Mouse (Mus musculus): Measurements from ENCODE around the gene Gipc3.

Gene Gipc3

DNA sequence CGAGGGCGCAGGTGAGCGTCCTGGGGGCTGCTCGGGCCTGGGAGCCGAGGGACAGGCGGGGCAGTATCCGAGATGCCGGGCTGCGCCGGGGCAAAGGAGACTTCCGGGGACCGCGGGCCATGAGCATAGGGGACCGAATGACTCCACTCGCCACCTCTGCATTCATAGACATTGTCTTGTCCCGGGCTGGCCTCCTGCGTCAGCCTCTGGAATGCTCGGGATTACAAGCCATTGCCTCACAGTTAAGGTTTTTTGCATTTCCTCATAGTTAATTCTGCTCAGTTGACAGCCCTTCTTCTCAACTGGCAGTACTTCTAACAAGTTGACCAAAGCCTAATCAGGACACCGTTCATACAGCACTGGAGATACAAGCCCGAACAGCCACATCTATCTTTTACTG is 21.6 kb downstream of the Gipc3 start:
- DNase-seq (ENCODE audit: inconsistent ontology term): no peak

DNA sequence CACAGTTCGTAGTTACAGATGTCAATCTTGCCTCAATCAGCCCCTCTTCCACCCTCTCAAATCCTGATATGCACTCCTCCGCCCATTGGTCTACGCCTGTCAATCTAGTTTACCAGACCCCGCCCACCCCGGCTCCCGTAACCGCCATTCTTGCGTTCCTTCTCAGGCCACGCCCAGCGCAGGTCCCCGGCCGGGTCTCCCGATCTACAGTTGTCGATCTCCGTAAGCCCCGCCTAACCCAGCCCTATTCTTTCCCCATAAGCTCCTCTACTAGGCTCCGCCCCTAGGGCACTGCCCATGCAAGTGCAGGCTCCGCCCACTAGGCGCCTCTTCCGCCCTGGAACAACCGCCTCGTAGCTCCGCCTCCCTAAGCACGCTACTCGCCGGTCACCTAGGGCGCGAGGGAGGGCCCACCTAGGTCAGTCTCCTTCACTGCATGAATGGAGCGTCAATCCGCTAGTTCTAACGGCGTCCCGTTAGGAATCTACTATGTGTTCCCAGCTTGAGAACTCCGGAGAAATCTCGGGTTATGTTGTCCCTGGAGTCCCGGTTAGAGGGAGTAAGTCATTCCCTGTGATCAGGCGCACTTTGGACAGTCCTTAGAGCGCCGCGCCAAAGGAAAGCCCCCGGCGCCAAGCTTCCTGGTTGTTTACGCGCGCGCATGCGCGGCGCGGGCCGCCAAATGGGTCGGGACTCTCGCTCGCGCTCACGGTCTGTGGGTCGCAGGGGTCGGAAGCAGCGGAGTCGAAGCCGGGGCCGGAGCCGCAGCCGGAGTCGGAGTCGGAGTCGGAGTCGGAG is 22.3 kb downstream of the Gipc3 start, which contains the start of gene Cactin:
Cactin (plus strand) TSS at position 554 of the 798 bp plus-strand sequence.
- DNase-seq (ENCODE audit: inconsistent ontology term): peak; percentile 100

DNA sequence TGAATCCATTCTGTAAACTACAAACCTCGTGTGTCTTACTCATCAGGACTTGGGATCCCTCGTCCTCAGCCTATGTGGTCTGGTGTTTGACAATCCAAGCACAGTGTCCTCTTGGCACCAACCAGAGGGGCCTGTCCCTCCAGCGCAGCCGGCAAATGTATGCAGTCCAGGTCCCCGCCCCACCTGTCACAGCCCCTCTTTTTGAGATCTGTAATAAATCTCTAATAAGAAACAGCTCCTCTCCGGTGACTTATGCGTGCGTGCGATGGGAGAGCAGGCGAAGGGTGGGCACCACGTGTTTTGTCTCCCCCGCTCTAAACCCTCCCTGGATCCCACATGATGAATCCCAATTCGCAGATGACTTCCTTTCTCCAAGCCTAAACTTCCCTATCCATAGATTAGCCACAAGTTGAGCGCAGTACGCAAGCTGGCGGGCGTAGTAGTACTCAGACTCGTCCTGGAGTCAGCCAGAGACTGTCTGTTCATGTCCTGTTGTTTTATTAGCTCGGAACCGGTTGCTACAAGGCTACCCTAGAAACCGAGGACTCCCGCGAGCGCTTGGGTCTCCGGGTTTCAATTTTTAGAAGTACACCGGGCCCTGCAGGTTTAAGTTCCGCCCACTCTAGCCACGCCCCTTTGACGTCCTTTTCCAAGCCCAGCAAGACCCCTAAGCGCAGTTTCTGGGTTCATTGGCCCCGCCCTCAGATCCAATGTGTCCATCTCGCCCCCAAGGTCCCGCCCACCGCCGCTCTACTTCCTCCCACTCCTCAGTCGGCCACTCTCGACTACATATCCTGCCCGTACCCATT is 23.1 kb downstream of the Gipc3 start:
- no peak for DNase-seq (ENCODE audit: inconsistent ontology term)

DNA sequence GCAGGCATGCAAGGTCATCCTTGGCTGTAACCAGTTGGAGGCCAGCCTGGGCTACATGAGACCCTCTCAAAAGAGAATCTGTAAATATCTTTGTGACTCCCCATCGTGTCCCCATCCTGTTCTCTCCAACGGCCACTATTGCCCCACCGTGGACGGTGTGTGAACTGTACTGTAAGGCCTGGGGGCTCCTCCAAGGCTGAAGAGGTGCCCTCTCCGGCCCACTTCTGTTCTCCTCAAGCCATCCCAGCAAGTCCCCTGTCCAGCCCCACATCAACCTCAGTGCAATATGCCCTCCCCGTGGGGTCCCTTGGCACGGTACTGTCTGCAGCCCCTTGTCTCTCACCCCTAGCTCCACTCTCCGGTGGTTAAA is 23.8 kb downstream of the Gipc3 start:
- DNase-seq (ENCODE audit: inconsistent ontology term): no peak

DNA sequence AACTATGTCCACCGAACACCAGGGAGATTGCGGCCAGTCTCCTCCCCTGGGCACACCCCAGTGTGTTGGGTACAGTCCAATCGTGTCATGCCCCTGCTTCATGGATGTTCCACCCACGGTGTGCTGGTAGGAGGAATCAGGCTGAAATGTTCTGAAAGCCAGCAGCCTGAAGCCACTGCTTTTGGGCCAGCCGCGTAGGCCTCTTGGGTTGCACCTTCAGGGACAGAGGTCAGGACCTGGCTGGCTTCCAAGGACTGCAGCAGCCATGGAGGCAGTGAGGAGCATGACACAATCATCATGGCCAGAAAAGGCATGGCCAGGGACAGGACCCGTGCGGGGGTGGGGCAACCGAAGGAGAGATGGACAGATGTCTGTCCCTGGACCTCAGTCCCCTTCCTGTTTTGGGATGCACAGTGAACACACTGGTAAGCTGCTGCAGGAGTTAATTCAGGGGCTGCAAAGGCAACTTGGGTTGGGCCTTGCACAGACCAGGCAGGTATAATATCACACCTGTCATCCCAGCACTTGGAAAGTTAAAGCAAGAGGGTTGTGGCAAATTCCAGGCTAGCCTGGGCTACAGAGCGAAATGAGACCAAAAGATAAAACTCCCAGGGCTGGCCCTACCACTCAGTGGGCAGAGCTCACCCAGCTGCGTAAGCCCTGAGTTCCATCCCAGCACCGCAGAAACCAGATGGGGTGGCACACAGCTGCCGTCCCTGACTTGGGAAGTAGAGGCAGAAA is 24.3 kb downstream of the Gipc3 start:
- no peak for DNase-seq (ENCODE audit: inconsistent ontology term)

DNA sequence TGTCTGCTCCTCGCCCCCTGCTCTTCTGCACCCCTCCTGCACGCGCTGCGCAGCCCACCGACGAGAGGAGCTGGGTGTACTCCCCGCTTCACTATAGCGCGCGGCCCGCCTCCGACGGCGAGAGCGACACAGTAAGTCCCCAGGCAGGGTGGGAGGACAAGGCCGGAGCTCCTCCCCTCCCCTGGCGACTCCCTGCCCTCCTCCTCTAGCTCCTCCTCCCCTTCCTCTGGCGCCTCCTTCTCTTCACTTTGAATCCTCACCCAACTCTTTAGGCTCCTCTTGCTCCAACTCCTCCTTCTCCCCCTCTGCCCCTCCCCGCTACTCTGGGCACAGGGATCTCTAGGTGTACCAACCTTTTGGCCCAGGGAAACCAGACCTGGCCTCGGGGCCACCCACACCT is 25.8 kb downstream of the Gipc3 start:
- peak; percentile 76 for DNase-seq (ENCODE audit: inconsistent ontology term)

DNA sequence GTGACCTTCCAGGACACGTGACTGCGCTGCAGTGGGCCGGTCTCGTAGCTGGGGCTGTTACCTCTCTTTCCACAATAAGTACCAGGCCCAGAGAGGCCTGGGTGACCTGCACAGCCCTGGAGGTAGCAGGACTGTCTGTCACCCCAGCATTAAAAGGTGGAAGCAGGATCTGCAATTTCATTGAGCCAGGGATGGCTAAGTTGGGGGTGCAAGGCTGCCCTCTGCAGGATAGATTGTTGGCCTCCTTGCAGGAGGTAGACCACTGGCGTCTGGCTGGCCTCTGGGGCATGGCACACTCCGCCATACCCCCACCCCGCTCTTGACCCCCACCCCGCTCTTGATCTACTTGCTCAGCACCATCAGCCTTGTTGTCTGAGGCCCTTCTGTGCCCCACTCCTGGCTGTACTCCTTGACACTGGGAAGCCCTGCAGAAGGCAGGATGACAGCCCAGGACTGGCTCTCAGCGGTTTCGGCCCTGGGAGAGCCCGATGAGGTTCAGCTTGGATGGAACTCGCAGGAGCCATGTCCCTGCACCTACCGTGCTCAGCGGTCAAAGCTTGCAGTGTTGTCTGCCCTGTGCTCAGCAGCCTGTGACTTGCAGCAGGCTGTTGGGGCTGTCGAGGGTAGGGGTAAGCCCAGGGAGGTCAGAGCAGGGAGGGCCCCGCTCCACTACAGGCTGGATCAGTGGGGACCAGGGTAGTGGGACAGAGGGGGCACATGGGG is 26.6 kb downstream of the Gipc3 start:
- no peak for DNase-seq (ENCODE audit: inconsistent ontology term)

DNA sequence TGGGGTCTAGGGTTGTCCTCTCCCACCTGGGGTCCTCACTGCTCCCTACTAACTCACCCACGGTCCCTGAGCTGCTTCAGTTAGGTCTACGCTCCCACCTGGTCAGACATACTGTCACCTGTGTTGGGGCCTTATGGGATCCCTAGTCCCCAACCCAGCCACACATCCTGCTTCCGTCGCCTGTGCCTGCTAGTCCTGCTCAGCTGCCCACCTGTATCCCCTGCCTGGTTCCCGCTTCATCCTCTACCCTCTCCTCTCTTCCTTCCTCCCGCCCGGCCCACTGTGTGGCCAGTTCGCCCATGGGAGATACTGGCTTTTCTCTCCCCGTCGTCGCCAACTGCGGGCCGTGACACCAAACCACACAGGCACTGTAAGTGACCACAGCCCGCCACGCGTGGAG is 27.5 kb downstream of the Gipc3 start:
- DNase-seq (ENCODE audit: inconsistent ontology term): no peak

DNA sequence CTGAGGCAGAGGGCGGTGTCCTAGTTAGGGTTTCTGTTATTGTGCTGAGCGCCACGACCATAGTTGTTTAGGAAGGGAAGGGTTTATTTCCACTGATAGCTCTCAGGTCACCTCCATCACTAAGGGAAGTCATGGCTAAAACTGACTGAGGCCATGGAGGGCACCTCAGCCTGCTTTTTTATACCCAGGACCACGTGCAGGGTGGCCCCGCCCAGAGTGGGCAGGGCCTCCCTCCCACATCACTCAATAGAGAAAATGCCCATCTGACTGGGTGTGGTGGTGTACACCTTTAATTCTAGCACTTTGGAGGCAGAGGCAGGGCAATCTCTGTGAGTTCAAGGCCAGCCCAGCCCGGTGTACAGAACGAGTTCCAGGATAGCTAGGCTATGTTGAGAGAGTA is 28.9 kb downstream of the Gipc3 start:
- DNase-seq (ENCODE audit: inconsistent ontology term): no peak

DNA sequence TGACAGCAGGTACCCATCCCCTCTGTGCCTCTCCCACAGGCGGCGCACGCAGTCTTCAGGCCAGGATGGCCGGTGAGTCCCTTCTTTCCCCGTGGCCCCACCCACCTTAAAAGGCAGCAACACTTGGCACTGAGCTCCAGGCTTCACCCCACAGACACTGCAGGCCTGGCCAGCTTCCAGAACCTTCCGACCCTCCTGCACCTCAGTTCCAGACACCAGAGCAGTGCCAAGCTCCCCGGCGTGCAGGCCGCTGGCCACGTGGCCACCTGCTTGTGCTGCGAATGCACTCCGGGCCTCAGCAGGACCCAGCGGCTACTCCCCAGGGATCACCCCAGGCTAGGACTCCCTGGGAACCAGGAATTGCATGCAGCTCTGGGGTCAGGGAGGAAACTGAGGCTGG is 29.5 kb downstream of the Gipc3 start:
- no peak for DNase-seq (ENCODE audit: inconsistent ontology term)

DNA sequence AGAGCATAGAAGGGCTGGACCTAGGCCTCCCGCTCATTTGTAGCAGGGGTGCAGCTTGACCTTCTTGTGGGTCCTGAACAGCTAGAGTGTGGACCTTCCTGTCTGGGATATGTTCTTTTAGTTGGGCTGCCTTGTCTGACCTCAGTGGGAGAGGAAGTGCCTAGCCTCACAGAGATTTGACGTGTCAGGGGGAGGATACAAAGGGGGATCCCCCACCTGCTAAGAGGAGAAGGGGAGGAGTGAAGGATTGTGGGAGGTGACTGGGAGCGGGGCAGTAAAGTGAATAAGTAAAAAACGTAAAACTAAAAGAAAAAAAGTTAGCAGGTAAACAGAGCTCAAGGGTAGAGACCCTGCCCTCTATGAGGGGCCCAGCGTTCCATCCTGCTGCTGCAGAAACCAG is 33.5 kb downstream of the Gipc3 start:
- DNase-seq (ENCODE audit: inconsistent ontology term): no peak

DNA sequence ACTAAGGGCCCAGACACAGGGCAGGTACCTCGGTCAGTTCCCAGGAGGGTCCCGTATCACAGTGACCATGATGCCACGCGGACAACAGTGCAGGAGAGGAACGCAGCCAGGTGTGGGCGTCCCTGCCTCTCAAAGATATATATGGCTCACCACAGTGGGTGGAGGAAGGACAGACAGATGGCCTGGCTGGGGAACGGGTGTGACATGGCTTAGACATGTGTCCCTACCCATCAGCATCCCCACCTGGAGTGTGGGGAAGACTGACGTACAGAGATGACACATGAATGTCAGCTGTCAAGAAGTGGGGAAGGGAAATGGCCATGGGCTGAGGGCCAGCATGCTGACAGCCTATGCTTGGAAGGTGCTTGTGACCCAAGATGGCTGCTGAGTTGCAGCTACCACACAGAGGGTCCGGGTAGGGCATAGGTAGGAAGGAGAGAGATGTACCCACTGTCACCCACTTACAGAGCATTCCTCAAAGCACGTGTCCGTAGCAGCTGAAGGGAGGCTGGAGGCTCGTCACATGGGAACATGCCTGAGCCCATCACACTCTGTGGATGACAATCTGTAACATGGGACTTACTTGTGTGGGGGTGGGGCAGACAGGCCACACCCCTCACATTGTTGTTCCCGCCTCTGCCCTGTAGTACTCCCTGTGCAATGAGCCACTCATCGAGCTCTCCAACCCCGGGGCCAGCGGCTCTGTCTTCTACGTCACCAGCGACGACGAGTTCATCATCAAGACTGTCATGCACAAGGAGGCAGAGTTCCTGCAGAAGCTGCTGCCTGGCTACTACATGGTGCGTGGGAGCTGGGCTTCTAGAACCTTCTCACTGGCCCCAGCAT is 36.0 kb downstream of the Gipc3 start:
- no peak for DNase-seq (ENCODE audit: inconsistent ontology term)

DNA sequence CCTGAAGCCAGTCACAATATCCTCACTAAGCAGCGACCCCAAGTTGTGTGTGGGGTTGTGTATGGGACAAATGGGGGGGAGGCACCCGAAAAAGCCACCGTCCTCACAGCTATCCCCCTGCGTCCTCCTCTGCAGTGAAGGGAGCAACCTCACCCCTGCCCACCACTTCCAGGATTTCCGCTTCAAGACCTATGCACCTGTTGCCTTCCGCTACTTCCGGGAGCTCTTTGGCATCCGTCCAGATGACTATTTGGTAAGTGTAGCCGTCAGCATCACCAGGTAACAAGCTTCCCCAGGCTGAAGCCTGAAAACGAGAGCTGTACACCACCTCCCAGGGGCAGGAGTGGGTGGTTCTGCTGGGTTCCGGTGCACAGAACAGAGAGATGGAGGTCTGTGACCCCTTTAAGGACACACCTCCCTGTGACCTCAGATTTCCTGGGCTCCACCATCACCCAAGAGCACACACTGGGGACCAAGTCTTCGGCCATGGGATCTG is 36.8 kb downstream of the Gipc3 start:
- no peak for DNase-seq (ENCODE audit: inconsistent ontology term)

DNA sequence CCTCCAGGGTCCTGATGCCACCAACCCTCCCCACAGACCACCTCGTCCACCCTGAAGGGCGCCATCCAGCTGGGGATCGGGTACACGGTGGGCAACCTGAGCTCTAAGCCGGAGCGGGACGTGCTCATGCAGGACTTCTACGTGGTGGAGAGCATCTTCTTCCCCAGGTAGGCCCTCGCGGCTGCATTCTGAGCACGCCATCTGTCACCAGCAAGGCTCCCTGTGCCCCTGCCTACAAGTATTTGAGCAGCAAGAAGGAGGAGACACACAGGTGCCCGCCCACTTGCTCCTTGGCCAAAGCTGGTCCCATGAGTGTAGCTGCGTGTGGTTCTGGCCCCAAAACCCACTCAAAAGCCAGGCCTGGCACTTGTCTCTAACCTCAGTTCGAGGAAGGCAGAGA is 37.4 kb downstream of the Gipc3 start:
- DNase-seq (ENCODE audit: inconsistent ontology term): no peak

DNA sequence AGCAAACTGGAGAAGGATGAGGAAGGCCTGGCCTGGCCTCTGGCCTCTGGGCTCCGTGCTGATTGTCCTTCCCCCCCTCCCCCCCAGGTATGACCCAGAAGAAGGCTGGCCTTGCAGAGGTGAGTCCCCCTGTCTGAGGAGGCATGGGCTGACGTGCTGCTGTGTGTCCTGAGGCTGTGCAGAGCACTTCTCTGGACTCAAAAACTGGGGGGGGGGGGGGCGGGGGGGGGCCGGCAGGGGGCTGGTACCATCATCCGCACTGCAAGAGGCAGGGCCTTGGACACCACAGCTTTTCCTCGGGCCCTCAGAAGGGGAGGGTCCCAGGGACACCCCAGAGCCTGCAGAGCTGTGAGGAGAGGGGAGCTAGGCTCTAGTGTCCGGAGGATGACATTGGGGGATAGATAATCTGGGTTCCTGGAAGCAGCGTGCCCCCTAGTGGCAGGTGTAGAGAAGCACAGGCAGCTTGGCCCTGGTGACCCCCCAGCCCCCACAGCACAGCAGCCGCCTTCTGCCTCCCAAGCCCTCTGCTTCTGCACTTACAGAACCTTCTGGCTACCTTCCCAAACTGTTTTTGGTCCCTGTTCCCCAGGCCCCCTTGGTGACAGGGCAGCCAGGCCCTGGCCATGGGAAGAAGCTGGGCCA is 38.3 kb downstream of the Gipc3 start:
- peak; percentile 59 for DNase-seq (ENCODE audit: inconsistent ontology term)

DNA sequence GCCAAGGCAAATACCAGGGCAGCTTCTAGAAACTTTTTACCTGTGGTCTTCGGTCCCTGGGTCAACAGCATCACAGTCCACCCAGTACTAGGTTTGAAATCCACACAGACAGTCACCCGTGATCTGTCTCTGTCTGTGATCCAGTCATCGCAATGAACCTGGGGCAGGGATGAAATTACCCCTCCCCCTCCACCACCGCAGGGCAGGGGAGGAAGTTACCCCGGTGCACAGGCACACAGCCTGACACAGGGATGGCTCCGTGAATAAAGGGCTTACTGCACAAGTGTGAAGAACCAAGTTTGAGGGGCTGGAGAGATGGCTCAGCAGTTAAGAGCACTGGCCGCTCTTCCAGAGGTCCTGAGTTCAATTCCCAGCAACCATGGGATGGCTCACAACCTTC is 39.3 kb downstream of the Gipc3 start:
- no peak for DNase-seq (ENCODE audit: inconsistent ontology term)

DNA sequence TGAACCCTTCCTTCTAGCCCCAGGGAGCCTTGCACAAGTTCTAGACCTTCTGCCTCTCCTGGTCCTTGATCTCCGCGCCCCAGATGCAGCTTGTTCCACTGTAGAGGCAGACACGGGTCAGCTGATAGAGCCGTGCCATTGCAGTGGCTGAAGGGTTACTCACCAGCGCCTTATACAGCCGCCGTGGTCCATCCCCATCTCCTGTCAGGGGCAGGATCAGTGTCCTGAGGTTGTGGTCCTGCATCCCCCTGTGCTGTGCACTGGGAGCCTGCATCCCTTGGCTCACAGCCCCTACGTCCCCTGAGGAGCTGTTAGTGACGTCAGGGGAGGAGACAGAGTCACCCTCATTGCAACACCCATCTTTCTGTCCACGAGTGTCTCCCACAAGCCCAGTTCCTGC is 39.8 kb downstream of the Gipc3 start:
- DNase-seq (ENCODE audit: inconsistent ontology term): no peak

DNA sequence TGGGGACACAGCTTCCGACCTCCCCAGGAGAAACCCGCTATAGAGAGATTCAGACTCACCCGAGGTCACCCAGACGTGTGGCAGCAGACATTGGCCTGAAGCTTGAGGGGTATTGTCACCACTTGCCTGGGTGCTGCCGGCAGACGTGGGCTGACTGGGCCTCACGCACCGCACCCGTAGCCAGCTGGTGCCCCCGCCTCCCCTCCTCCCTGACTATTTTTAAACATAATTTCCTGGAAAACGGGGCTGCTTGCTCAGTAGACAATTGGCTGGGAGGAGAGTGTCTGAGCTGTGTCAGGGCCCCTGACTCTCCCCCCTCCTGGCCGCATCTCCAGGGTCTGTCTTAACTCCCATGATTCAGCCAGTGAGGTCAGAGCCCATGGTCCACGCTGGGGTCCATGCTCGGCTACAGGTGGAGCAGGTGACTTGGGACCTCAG is 40.3 kb downstream of the Gipc3 start:
- no peak for DNase-seq (ENCODE audit: inconsistent ontology term)

DNA sequence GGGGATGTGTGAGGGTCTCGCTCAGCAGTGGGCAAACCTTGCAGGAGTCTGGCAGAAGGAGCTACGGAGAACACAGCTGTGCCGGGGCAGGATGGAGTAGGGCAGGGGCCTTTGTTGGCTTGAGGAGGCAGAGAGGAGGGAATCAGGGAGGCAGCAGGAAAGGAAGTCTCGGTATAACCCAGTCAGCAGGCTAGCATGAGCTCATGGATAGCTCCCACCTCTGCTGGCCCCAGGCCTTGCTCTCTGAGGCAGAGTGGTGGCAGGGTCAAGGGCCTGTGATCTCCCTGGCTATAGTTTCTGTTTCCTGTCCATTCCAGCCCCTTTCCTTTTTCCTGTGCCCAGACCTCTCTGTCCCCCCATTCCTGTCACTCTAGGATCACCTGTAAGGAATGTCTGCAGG is 40.8 kb downstream of the Gipc3 start:
- no peak for DNase-seq (ENCODE audit: inconsistent ontology term)

DNA sequence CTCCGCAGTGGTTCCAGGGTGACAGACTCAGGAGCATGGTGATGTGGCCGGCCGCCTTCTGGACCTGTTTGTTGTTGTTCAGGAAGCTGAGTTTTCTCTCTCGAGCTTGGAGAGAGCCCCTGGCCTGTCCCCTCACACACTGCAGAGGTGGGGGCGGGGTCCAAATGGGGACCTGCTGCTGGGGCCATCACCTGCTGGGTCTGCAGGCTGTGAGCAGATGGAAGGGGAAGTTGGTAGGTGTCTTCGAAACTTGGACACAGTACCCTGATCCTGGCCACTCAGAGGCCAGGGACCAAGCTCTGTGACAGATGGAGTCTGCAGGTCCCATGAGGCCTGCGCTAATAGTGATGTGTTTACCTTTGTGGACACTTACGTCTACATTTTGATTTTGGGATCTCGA is 41.7 kb downstream of the Gipc3 start:
- no peak for DNase-seq (ENCODE audit: inconsistent ontology term)

Data from Muller cell, postnatal 12 days (primary cell).